Mouse (Mus musculus): ENCODE data around the gene Ppp1r21. TPM values are rescaled to one million over a fixed set of nuclear protein-coding genes. Genes with fewer than 3 reads are reported as not detected.

The Ppp1r21 gene
- total RNA-seq, 2 experiments from 2014 or later = 81.8 to 84.9 TPM

DNA sequence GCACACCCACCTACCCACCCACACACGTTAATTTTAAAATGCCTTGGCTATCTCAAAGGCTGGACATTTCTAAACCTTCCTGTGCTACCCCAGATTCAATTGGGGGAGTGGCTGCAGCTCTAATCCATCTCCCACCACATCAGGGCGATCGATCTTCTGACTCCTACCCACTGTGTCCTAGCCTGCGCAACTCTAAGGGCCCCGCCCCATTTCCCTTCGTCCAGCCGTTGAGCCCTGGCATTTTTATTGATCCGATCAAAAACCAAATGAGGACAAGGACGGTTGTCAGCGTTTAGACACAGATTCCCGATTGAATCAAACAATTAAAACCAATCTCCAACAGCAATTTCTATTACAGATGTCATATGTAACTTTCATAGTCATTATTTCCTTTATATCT lies 74.0 kb downstream of the Ppp1r21 start:
- no peak for DNase-seq (ENCODE audit: extremely low spot score in 1 of 2, low spot score in 1 of 2)

DNA sequence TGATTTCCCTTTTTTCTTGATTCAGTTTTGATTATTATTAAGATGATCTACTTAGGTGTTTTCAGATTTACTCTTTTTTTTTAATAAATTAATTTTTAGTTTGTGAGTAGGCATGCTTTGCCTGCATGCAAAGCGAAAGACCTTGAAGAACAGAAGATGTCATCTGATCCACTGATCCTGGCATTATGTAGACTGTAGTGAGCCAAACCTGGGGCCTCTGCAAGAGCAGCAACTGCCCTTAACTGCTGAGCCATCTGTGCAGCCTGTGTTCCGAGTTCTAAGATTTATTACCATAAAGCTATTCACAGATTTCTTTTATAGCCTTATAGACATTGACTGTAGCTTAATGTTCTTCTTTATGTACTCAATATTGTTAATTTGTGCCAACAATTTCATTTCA lies 76.1 kb downstream of the Ppp1r21 start:
- no peak for DNase-seq (ENCODE audit: extremely low spot score in 1 of 2, low spot score in 1 of 2)

DNA sequence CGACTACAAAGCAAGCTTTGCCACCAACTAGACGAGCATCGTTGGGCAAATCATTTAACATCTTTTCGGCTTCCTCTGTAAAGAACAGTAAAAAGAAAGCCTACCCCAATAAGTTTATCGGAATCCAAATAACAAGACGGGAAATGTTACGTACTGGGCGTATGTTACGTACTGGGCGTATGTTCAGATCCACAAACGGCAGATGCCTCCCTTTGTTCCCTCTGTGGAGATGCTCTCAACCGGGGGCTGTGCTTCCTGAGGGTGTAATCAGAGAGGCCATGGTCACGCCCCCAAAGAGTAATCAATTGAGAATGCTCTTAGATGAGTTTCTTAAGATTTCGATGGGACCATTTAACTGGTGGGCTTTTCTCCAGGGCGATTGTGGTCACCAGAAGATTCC lies 79.4 kb downstream of the Ppp1r21 start:
- no peak for DNase-seq (ENCODE audit: extremely low spot score in 1 of 2, low spot score in 1 of 2)

DNA sequence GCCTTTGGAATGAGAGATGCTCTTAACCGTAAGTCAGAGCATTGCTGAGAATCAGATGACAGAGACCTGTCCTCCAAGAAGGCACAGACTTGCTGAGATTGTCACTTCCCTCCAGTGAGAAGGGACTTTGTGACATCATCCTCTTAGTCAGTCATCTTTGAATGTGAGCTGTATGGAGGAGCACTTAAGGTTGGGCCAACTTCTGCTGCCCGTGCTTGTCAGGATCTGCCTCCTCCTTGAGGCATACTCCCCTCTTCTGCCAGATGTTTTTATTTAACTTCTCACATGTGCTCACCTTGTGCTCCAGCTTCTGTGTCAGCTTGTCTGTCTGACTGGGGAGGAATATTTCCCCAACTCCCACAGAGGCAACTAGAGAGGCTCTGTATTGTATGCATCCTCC lies 81.1 kb downstream of the Ppp1r21 start:
- no peak for DNase-seq (ENCODE audit: extremely low spot score in 1 of 2, low spot score in 1 of 2)

DNA sequence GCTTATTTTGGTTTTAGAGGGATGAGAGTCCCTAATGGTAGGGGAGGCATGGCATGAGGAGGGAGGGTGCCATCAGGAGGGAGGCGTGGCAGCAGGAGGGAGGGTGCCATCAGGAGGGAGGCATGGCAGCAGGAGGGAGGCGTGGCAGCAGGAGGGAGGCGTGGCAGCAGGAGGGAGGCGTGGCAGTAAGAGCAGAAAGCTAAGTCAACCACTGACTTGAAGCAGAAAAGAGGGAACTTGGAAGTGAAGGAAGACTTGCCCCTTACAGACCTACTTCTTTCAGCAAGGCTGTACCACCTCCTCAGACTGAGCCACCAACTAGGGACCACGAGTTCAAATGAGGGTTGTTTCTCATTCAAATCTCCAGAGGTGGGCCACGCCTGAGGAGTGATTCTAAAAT lies 83.3 kb downstream of the Ppp1r21 start:
- no peak for DNase-seq (ENCODE audit: extremely low spot score in 1 of 2, low spot score in 1 of 2)

DNA sequence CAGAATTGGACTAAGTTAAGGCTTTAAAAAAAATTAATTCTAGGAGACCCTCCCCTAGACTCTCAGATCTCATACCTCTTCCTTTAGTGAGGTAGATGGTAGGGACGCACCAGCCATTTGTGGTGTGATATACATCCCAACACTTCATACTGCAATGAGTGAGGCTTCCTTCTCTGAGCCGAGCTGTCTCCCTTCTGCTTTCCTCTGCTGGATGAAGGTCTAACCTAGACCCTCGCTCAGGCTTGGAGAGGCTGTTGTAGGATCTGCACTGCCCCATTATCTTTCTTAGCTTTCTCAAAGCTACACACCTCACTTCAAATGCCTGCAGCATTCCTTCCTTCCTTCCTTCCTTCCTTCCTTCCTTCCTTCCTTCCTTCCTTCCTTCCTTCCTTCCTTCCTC lies 83.8 kb downstream of the Ppp1r21 start:
- DNase-seq (ENCODE audit: extremely low spot score in 1 of 2, low spot score in 1 of 2) = no peak

DNA sequence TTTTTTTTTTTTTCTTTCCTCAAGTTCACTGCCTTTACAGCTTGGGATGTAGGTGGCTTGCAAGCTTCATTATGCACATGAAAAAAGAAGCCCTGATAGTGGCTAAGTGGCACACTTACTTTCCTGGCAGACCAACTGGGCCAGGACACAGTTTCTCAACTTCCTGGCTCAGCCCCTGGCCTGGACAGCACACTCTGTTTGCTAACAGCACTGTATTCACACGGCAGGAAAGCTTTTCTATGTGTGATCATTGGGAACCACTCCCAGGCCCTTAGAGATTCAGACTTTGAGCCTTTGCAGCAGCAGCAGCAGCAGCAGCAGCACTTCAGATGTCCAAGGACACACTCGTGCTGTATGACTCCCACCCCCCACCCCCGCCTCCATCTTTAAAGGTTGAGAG lies 84.3 kb downstream of the Ppp1r21 start:
- no peak for DNase-seq (ENCODE audit: extremely low spot score in 1 of 2, low spot score in 1 of 2)

DNA sequence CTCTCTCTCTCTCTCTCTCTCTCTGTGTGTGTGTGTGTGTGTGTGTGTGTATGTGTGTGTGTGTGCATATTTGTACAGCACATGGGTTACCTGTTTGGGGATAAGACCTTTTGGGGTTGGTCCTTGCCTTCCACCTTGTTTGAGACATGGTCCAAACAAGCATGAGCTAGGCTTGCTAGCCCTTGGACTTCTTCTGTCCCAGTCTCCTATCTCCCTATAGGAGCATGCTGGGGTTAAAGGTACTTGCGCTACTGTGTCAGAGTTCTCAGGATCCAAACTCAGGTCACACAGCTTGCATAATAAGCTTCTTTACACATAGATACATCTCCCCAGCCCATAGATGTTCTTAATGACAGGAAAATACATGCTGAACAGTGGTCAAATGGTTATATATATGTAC lies 84.8 kb downstream of the Ppp1r21 start:
- DNase-seq (ENCODE audit: extremely low spot score in 1 of 2, low spot score in 1 of 2) = no peak

DNA sequence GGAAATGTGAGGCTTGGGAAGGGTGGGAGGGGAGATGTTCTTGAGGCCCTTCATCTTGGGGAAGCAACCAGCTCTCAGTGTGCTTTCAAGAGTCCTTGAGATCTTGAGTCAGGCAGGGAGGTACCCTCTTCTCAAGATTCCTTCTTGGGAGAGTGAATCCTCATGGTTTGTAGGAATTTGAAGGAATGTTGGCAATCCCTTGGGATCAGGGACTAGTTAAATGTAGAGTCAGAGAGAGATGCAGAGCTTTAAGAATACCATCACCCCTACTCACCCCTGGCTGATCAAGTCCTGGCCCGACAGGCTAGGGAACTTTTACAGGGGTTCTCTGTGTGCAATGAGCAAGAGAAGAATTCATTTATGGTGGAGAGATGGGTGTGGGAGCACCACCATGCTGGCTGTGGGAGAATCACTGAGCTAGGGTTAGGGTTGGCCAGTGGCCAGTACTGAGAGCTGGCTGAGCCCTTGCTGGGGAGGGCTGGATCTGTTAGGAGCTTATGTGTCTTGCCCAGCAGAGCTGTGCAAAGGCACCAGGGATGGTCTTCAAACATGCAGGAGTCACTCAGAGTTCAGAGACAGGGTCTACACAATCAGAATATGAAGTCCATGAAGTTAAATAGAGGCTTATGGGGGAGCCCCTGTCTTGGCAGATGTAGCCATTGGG lies 85.7 kb downstream of the Ppp1r21 start:
- DNase-seq (ENCODE audit: extremely low spot score in 1 of 2, low spot score in 1 of 2) = no peak

DNA sequence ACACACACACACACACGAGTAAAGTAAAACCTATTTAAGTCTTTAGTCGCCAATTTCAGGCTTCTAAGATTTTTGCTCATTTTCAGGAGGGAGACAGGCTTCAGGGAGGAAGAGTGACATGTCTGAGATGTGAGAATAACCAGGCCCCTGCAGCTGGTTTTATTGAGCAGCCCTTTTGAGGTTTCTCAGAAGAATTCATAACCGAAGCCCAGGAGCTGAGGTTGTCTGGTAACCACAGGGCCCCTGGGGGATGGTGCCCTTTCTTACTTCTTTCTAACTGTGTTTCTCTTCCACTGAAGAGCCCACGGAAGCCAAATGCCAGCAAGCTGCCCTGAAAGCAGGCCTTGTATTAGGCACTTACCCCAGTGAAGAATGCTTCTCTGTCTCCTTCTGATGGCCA lies 91.0 kb downstream of the Ppp1r21 start:
- DNase-seq (ENCODE audit: extremely low spot score in 1 of 2, low spot score in 1 of 2) = no peak

DNA sequence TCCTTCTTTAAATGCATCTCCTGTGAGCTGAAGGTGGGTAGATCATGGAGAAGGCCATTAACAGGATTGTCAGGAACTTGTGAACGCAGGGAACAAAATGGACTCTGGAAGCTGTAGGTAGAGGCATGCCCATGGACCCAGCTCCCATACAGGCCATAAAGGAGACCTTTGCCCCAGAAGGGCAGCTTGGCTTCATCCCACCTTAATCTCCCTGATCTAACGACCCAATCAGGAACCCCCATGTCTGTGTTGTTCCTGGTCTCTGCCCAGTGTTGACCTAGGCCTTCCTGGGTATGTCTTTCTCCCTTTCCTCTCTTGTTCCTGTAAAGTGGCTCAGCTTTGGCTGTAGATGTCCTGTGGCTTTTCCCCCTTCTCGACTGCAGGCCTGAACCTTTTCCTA lies 91.5 kb downstream of the Ppp1r21 start:
- no peak for DNase-seq (ENCODE audit: extremely low spot score in 1 of 2, low spot score in 1 of 2)

DNA sequence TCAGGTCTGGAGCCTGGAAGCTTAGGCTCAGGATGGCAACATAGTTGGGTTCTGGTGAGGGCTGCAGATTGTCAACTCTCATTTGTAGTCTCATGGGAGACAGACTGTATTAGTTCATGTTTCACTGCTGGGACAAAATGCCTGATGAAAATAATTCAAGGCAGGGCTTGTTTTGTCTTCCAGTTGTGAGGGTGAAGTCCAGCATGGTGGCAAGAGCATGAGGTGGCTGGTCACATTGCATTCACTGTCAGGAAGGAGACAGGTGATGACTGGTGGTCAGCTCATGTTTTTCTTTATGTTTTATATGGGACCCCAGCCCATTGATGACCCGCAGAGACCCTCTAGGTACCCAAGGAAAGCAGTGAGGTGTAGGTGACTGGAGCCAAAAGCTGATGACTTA lies 92.8 kb downstream of the Ppp1r21 start:
- no peak for DNase-seq (ENCODE audit: extremely low spot score in 1 of 2, low spot score in 1 of 2)

DNA sequence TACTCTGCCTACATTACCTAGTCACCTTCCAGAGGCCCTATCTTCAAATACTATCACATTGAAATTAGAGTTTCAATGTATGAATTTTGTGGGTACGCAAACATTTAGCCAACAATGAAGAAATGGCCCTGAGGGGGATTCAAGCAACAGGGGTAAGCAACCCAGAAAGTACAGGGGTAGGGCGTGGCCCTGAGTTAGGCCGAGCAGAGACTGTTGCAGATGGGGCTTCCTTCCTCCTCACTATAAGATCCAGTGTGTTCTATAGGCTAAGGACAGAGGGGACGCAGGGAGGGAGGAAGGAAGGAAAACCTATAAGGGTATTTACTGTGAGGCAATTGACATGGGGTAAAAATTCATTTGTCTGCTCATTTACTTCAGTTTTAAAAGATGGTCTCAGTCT lies 94.5 kb downstream of the Ppp1r21 start:
- DNase-seq (ENCODE audit: extremely low spot score in 1 of 2, low spot score in 1 of 2) = no peak

DNA sequence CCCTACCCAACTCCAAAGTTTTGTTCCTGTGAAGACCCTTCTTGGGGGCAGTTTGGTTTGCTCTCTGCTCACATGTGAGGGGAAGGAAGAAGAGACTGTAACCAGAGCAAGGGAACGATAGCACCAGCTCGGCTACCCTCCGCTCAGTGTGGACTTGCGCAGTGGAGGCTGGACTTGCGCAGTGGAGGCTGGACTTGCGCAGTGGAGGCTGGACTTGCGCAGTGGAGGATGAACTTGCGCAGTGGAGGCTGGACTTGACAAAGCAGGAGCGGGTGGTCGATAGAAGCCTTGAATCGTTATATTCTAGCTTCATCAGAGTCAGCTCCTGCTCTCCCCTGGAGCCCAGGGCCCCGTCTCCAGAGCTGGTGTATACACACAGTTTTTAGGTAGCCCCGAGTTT lies 95.4 kb downstream of the Ppp1r21 start:
- no peak for DNase-seq (ENCODE audit: extremely low spot score in 1 of 2, low spot score in 1 of 2)

DNA sequence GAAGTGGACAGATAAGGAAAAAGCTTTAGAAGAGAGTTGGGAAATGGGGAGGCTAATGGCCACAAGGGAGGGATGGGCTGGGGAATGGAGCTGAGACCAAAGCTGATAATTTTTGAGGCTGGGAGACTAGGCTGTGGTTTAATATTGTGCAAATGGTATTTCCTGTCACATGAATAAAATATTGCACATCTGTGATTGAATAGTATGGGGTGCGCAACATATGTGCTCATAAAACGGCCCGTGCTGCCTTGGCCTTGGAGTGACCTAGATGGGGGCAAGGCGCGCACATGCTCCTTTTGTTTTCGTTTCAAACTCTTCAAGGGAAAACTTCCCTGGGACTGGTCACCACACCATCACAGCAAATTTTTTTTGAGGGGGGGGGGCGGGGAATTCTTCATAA lies 96.0 kb downstream of the Ppp1r21 start:
- DNase-seq (ENCODE audit: extremely low spot score in 1 of 2, low spot score in 1 of 2) = no peak

DNA sequence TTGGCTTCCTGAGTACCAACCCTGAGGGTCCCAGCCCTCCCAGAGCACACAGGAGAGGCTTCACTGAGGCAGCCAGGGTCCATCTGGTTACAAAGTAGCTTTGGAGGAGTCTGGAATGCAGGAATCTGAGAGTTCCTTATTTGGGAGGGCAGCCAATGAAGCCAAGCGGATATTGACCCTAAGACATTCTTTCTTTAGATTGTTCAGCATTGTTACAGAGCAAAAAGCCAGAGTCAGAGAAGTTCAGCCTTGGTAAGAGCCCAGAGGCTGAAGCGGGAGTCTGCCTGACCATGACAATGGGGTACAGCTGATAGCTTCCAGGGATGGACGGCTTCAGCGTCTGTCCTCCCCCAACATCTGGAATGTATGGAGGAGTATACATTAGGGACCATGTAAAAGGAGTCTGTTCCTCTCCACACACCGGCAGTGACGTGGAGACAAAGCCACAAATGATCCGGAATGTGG lies 96.5 kb downstream of the Ppp1r21 start:
- DNase-seq (ENCODE audit: extremely low spot score in 1 of 2, low spot score in 1 of 2) = no peak

DNA sequence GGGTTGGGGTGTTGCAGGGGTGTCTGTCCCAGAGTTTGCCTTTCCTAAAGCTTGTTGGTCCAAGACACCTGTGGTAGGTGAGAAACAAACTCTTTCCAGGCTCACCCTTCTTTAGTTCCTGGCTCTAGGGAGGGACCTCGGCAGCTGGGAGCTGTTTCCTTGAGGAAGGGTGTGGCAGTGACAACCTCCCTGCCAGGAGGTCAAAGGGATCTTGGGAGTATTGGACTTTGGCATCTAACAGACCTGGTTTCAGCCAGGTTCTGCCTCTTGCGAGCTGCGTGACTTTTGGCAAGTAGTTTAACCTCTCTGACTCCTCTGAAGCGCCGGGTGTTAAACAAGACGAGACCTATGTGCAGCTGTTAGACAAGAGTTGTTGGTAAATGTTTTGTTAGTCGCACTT lies 97.2 kb downstream of the Ppp1r21 start:
- DNase-seq (ENCODE audit: extremely low spot score in 1 of 2, low spot score in 1 of 2) = no peak

DNA sequence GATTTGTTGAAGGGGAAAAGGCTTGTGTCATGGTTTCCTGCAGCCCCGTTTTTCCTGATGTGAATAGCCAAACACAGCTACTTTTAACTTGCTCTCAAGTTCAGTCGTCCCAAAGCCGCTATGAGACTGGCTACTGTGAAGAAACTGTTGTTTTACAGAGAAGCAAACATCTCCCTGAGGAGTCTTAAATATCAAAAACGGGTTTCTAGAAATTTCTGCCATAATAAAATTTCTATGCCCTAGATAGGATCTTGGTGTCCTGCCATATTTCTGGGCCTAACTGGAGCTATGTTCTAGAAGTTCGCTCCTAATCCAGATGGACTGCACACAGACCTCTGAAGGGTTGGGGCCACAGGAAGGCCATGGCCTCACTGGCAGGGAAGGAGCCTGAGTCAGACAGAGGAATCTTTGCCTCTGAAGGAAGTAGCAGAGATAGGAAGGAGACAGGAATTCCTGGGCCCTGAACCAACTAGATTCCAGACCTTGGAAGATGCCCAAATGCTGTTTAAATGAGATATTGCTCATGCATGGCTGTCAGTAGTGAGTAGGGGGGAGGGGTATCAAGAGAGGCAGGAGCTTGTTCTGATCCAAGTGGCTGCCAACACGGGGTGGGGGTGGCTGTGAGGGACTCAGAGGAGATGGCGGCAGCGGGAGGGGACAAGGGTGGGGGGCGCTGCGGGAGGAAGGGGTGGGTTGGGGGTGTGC lies 98.9 kb downstream of the Ppp1r21 start:
- DNase-seq (ENCODE audit: extremely low spot score in 1 of 2, low spot score in 1 of 2) = no peak

DNA sequence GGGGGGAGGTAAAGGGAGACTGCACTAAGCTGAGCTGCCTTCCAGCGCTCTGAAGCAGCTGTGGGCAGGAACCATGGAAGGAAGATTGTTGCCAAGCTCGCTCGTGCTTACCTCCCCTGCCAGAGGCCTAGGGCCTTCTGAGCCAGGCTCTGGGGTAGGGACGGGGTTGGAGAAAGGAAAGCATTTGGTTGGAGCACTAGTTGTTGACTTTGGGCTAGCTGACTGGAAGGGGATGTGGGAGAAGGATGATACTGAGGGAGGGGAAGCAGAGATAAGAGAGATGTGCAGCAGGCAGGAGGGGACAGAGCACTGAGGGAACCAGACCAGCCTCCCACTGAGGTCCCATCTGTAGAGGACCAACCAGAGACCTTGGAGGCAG lies 99.5 kb downstream of the Ppp1r21 start:
- DNase-seq (ENCODE audit: extremely low spot score in 1 of 2, low spot score in 1 of 2) = no peak

DNA sequence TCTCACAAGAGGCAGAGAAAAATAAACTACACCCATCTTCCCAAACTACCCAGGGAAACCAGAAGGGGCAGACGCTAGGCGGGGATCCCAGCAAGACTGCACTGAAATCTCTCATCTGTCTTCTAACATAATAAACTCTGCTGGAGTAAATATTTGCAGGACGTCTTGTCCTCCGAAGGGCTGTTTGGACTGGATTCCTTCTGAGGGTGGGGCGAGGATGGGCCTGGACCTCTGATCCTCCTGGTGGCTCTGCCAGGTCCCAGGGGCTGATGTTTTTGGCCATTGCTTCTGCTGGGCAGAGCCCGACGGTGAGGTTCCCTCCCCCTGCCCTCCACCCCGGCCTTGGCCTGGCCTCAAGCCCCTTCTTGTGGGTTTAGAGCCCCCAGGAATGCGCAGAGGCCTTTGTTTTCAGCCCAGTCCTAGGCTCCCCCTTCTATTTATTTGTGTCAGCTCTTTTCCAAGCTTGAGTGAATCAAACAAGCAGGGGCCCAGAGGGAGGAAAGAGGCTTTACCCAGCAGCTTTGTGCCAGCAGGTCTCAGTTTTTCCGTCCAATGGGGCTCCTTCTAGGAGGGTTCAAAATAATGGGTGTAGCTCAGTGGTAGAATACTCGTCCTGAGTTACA lies 100.1 kb downstream of the Ppp1r21 start:
- DNase-seq (ENCODE audit: extremely low spot score in 1 of 2, low spot score in 1 of 2) = no peak

DNA sequence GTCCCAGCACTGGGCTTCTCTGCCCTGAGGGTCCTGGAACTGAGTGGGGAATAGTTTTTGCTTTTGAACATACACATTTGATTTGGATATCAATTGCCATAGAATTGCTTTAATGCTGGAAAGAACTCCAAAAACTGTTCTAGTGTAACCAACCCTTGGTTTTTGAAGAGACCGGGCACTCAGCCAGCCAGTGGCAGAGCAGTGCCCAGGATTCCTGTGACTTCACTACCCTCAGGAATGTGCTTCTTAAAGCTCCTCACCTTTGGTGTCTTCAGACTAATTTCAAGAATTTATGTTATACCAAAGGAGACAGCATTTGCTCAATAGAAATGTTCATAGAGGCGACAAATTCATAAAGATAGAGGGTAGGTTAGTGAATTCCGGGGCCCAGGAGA lies 100.6 kb downstream of the Ppp1r21 start:
- no peak for DNase-seq (ENCODE audit: extremely low spot score in 1 of 2, low spot score in 1 of 2)

DNA sequence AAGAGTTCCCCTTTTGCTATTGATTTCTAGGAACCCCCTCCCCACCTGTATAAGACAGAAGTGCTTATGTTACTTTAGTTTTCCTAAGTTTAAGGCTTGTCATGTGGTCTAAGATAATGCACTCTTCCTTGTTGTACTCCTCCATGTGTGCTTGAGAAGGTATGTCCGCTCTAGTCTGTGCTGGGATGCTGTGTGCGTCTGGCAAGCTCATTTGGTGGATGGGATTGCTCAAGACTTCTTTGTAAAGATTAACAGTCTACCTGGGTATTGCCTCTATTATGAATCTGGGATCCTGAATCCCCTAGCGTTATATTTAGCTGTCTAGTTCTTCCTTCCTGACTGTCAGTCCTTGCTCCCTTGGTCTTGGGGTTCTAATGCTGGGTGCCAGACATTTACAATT lies 102.7 kb downstream of the Ppp1r21 start:
- no peak for DNase-seq (ENCODE audit: extremely low spot score in 1 of 2, low spot score in 1 of 2)

Measured in layer of hippocampus, postnatal 25 days (tissue).